35 mouse cellular contexts compared by ENCODE assay signal in the genomic region with DNA sequence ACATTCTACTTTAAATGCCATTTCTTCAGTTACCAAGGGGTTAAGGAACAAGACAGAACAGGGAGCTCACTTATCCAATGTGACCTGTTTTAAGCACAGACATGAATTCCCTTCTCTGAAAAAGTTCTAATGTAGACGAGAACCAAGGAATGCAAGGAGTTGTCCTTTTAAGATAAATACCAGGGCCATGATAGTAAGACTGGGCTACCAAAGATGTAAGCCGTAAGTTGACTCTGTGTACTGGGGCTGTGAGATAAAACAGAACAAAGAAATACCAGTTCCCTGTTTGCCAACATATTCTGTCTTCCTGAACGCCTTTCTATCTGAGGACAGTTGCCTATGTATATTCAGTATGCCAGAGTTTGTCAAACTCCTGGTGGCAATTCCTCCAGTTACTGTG.
"Had no signal": no experiment of that assay in that cellular context is flagged by ENCODE, and none has a peak within 500 bp of the region (broad histone marks: within the 10 kb centered on the region; RNA-seq: fewer than 3 reads in every experiment).

No protein-coding gene starts in this region.

- H3K27ac ChIP-seq: heart, embryonic 13.5 days; heart, embryonic 15.5 days; hindbrain, embryonic 10.5 days; hindbrain, embryonic 12.5 days; hindbrain, embryonic 13.5 days; hindbrain, embryonic 14.5 days; hindbrain, embryonic 15.5 days; hindbrain, postnatal 0 days; intestine, embryonic 15.5 days; kidney, embryonic 15.5 days; kidney, postnatal 0 days; layer of hippocampus, adult 2 months; left cerebral cortex, adult 2 months had no signal

- H3K27me3 ChIP-seq: heart, embryonic 12.5 days; heart, embryonic 13.5 days; heart, embryonic 15.5 days; hindbrain, embryonic 12.5 days; hindbrain, embryonic 13.5 days; hindbrain, embryonic 15.5 days; intestine, embryonic 15.5 days; kidney, embryonic 15.5 days had no signal

- DNase-seq: heart, postnatal 10 days; heart, postnatal 14 days; heart, postnatal 36 days; heart, postnatal 4 days; kidney, adult 11 months; kidney, adult 18-20 months; kidney, adult 2 months; kidney, adult 8-10 months; kidney, adult 9 months; kidney, postnatal 10 days; kidney, postnatal 14 days; kidney, postnatal 25 days; kidney, postnatal 36 days; kidney, postnatal 4 days; layer of hippocampus, adult 9-11 months; layer of hippocampus, postnatal 36 days had no signal

- H3K4me2 ChIP-seq: heart, embryonic 11.5 days; heart, embryonic 12.5 days; heart, embryonic 13.5 days; heart, embryonic 15.5 days; hindbrain, embryonic 12.5 days; hindbrain, embryonic 13.5 days; hindbrain, embryonic 14.5 days; hindbrain, embryonic 15.5 days; intestine, embryonic 15.5 days; kidney, embryonic 15.5 days had no signal

- H3K9ac ChIP-seq: heart, embryonic 12.5 days; heart, embryonic 13.5 days; heart, embryonic 15.5 days; hindbrain, embryonic 12.5 days; hindbrain, embryonic 13.5 days; hindbrain, embryonic 14.5 days; hindbrain, embryonic 15.5 days; intestine, embryonic 15.5 days; kidney, embryonic 15.5 days had no signal

- ATAC-seq: hindbrain, embryonic 16.5 days; hindbrain, postnatal 0 days; inflammation-experienced regulatory T-cells, adult 6 months; intestine, embryonic 15.5 days; intestine, embryonic 16.5 days; intestine, postnatal 0 days had no signal

- H3K4me1 ChIP-seq: heart, embryonic 12.5 days; heart, embryonic 13.5 days; heart, embryonic 15.5 days; hindbrain, embryonic 10.5 days; hindbrain, embryonic 12.5 days; hindbrain, embryonic 13.5 days; hindbrain, embryonic 15.5 days; intestine, embryonic 15.5 days; kidney, embryonic 15.5 days had no signal

- H3K36me3 ChIP-seq: heart, embryonic 12.5 days; heart, embryonic 13.5 days; heart, embryonic 15.5 days; hindbrain, embryonic 10.5 days; hindbrain, embryonic 12.5 days; hindbrain, embryonic 13.5 days; hindbrain, embryonic 15.5 days; intestine, embryonic 15.5 days; kidney, embryonic 15.5 days had no signal

- H3K4me3 ChIP-seq: heart, embryonic 12.5 days; heart, embryonic 13.5 days; heart, embryonic 15.5 days; hindbrain, embryonic 10.5 days; hindbrain, embryonic 12.5 days; hindbrain, embryonic 13.5 days; hindbrain, embryonic 15.5 days; intestine, embryonic 15.5 days; kidney, embryonic 15.5 days; layer of hippocampus, adult 2 months; left cerebral cortex, adult 2 months had no signal

- H3K9me3 ChIP-seq: heart, embryonic 12.5 days; heart, embryonic 13.5 days; heart, embryonic 15.5 days; hindbrain, embryonic 10.5 days; hindbrain, embryonic 12.5 days; hindbrain, embryonic 13.5 days; hindbrain, embryonic 15.5 days; intestine, embryonic 15.5 days; kidney, embryonic 15.5 days had no signal
